Mouse (Mus musculus): ENCODE results near the gene Gcm1.

The Gcm1 gene

DNA sequence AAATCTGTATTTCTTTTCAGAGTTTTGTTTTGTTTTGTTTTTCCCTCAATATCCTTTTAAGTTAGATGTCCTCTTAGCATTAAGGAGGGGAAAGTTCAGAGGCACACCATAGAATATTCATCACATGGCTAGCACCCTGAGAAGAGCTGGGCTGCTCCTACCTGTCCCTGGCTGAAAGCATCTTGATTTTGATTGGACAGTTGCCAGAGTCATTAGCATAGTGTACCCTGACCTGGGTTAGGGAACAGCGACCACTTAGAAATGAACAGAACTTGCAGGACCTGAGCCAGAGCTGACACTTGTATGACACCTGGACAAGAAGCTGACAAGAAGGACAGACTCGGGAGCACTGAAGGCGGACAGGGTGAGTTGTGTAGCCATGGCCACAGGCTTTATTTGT lies at the start of gene Gcm1:
Gene Gcm1 (plus strand): TSS at position 248 of the 400 bp plus-strand sequence.
- in situ Hi-C loops (cut with MboI; ENCODE audit: low pct_unique_long_range_greater_than_20kb in 1 of 2, low sequenced_read_pairs in 2 of 2, unreplicated experiment in 1 of 2) = no loop called here

DNA sequence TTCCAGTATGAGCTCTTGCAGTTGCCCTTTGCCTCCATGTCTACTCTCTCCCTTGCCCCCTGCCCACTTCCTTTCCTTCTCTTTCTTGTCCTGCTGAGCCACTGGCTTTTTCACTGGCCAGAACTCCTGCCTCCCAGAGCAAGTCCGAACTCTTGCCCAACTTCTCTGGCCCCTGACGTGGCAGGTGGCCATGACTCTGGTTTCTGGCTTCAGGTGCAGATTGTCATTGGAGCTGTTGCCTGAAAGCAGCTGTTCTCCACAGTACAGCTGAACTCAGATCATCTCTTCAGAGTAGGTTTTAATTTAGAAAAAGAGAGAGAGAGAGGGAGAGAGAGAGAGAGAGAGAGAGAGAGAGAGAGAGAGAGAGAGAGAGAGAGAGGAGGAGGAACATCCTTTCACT lies 48.4 kb upstream of the Gcm1 start:
- in situ Hi-C loops (cut with MboI; ENCODE audit: low pct_unique_long_range_greater_than_20kb in 1 of 2, low sequenced_read_pairs in 2 of 2, unreplicated experiment in 1 of 2) = loop anchor here in 1 of 2 experiments (25.0 kb wide), 1 partner anchor 391 kb away; no protein-coding TSS in a partner anchor

GRCm38 (mm10) chr9:78005481-78005880 lies 46.2 kb upstream of the Gcm1 start:
- in situ Hi-C loops (cut with MboI; ENCODE audit: low pct_unique_long_range_greater_than_20kb in 1 of 2, low sequenced_read_pairs in 2 of 2, unreplicated experiment in 1 of 2) = loop anchor here in 1 of 2 experiments (25.0 kb wide), 1 partner anchor 393 kb away; no protein-coding TSS in a partner anchor

DNA sequence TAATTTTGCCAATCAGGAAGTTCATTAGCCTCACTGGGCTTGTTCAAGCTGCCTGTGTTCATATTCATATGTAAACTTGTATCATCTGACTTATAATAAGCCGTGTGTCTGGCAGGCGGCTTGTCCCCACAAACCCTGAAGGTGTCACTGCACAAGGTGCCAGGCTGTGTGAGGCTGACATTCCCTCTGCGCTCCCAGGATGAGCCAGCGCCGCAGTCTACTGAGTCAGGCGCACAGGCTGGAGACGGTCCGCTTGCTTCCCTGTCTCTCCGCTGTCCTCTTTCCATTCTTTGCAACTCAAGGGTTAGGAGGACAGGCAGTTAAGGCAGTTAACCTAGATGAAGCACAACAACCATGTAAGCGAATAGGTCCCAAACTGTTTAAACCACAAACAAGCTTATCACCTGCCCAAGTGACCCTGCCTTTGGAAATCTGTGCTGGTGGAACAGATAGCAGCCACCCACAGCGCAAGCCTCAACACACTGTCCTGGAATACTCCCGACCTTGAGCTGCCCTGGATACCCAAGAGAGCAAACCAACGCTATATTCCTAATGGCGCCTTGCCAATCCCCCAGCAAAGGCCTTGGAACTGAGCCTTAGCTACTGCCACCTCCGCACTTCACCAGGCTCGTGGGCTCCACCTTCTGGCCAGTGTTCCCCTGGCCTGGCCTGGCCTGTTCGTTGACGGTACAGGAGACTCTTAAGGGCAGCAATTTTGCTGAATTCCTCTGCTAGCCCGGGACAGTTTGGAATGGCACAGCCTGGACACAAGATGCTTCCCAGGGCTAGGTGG lies 45.3 kb upstream of the Gcm1 start:
- in situ Hi-C loops (cut with MboI; ENCODE audit: low pct_unique_long_range_greater_than_20kb in 1 of 2, low sequenced_read_pairs in 2 of 2, unreplicated experiment in 1 of 2) = loop anchor here in 1 of 2 experiments (25.0 kb wide), 1 partner anchor 394 kb away; no protein-coding TSS in a partner anchor

GRCm38 (mm10) chr9:78009382-78009781 lies 42.3 kb upstream of the Gcm1 start:
- in situ Hi-C loops (cut with MboI; ENCODE audit: low pct_unique_long_range_greater_than_20kb in 1 of 2, low sequenced_read_pairs in 2 of 2, unreplicated experiment in 1 of 2) = loop anchor here in 1 of 2 experiments (25.0 kb wide), 1 partner anchor 397 kb away; no protein-coding TSS in a partner anchor

GRCm38 (mm10) chr9:78010187-78010586 lies 41.5 kb upstream of the Gcm1 start:
- in situ Hi-C loops (cut with MboI; ENCODE audit: low pct_unique_long_range_greater_than_20kb in 1 of 2, low sequenced_read_pairs in 2 of 2, unreplicated experiment in 1 of 2) = loop anchor here in 1 of 2 experiments (5.0 to 25.0 kb wide), 2 partner anchors 193 to 398 kb away; no protein-coding TSS in a partner anchor

- in situ Hi-C loops (cut with MboI; ENCODE audit: low pct_unique_long_range_greater_than_20kb in 1 of 2, low sequenced_read_pairs in 2 of 2, unreplicated experiment in 1 of 2) = loop anchor here in 1 of 2 experiments (5.0 to 25.0 kb wide), 2 partner anchors 193 to 398 kb away; no protein-coding TSS in a partner anchor
Measured at GRCm38 (mm10) chr9:78010707-78011106, 41.0 kb upstream of the Gcm1 start.

DNA sequence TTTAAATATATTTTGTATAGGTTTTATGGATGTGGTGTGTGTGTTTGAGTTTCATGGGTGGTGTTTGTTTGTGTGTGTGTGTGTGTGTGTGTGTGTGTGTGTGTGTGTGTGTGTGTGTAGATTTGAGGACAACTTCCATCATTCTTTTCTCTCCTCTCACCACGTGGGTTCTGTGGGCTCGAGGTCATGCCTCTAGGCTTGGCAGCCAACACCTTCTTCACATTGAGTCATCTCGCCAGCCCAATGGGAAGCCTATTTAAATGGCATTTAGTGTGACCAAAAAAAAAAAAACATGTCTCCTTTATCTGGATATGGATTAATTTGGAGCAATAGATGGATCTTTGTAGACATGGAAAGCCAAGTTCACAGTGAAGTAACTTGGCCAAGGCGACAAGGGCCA lies 39.7 kb upstream of the Gcm1 start:
- in situ Hi-C loops (cut with MboI; ENCODE audit: low pct_unique_long_range_greater_than_20kb in 1 of 2, low sequenced_read_pairs in 2 of 2, unreplicated experiment in 1 of 2) = loop anchor here in 1 of 2 experiments (5.0 to 25.0 kb wide), 2 partner anchors 195 to 400 kb away; no protein-coding TSS in a partner anchor

- in situ Hi-C loops (cut with MboI; ENCODE audit: low pct_unique_long_range_greater_than_20kb in 1 of 2, low sequenced_read_pairs in 2 of 2, unreplicated experiment in 1 of 2) = loop anchor here in 1 of 2 experiments (5.0 to 25.0 kb wide), 2 partner anchors 195 to 400 kb away; no protein-coding TSS in a partner anchor
Measured at GRCm38 (mm10) chr9:78012681-78013080, 39.0 kb upstream of the Gcm1 start.

DNA sequence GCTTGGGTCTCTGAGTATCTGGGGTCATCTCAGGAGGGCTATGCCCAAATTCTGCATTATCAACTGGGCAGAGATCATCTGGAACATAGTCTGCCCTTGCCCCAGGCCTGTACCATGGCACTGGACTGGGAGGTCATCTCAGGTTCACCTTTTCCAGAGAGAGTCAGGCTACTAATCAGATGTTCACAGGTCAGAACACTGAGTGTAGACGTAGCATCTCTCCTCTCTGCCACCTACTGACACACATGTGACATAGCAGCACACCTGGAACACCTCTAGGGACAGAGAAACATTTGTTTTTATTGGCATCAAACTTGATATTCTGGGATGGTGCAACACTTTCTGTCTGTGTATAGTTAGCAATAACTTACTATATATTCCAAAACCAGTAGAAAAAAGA lies 37.9 kb upstream of the Gcm1 start:
- in situ Hi-C loops (cut with MboI; ENCODE audit: low pct_unique_long_range_greater_than_20kb in 1 of 2, low sequenced_read_pairs in 2 of 2, unreplicated experiment in 1 of 2) = loop anchor here in 1 of 2 experiments (5.0 to 25.0 kb wide), 2 partner anchors 197 to 402 kb away; no protein-coding TSS in a partner anchor

DNA sequence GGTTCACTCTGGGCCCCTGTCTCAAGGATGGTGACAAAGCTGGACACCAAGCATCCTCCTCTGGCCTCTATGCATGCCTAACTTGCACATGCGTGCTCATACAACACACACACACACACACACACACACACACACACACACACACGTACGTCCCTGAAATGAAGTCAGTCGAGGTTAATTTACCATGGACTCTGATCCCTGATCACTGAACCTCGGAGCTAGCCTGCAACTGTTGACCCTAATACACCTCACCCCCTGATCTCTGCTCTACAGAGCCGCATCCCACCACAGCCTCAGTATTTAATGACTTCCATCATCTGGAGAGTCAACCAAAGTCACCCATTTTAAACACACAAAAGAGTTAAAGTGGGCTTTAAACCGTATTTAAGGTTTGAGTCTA lies 35.9 kb upstream of the Gcm1 start:
- in situ Hi-C loops (cut with MboI; ENCODE audit: low pct_unique_long_range_greater_than_20kb in 1 of 2, low sequenced_read_pairs in 2 of 2, unreplicated experiment in 1 of 2) = loop anchor here in 1 of 2 experiments (25.0 kb wide), 1 partner anchor 404 kb away; no protein-coding TSS in a partner anchor

DNA sequence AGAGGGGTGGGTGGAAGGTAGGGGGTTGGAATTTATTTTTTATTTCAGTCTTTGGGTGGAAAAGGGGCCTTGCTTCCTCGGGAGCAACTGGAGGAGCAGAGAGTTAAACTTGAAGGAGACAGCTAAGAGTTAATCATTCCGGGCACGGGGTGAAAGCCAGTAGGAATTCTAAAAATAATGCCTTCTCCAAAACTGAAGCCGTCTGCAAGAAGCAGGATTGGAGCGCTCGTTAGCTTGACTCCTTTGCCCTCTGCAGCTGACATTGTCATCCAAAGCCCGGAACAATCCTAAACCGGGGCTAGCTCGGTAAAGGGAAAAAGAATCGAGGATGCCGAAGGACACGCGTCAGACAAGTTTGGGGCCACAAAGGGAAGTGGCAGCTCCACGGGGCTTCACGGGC lies 35.4 kb upstream of the Gcm1 start:
- in situ Hi-C loops (cut with MboI; ENCODE audit: low pct_unique_long_range_greater_than_20kb in 1 of 2, low sequenced_read_pairs in 2 of 2, unreplicated experiment in 1 of 2) = loop anchor here in 1 of 2 experiments (25.0 kb wide), 1 partner anchor 404 kb away; no protein-coding TSS in a partner anchor

- in situ Hi-C loops (cut with MboI; ENCODE audit: low pct_unique_long_range_greater_than_20kb in 1 of 2, low sequenced_read_pairs in 2 of 2, unreplicated experiment in 1 of 2) = loop anchor here in 1 of 2 experiments (25.0 kb wide), 1 partner anchor 409 kb away; no protein-coding TSS in a partner anchor
Measured at GRCm38 (mm10) chr9:78021256-78021655, 30.5 kb upstream of the Gcm1 start.

DNA sequence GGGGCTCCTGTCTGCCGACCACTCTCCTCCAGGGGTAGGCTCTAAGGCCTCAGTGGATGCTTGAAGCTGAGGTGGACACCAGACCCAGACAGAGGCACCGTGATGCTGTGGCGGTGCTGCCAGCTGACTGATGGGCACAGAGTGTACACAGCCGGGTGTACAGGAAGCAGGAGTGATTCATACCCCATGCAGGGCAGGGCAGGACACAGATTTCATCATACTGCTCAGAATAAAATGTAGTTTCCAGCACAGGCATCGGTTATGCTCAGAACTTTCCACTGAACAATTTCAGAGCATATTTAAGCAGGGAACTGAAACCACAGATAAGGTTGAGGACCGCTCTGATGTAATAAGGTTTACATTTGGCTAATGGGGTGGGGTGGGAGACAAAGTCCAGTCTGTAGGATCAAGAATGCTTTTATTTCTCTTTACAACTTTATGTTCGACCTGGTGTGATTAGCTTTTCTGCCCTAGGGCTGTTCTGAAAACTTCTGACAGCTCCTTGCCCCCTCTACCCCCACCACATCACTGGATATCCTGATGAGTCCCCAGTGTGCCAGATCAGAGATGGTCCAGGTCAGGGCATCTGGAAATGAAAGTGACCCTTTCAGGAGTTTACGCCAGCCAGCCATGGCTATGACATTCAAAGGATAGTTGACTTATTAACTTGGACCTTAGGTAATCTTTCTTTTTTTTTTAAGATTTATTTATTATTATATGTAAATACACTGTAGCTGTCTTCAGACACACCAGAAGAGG lies 29.4 kb upstream of the Gcm1 start:
- in situ Hi-C loops (cut with MboI; ENCODE audit: low pct_unique_long_range_greater_than_20kb in 1 of 2, low sequenced_read_pairs in 2 of 2, unreplicated experiment in 1 of 2) = loop anchor here in 1 of 2 experiments (25.0 kb wide), 1 partner anchor 410 kb away; no protein-coding TSS in a partner anchor

GRCm38 (mm10) chr9:78024823-78025222 lies 26.9 kb upstream of the Gcm1 start:
- in situ Hi-C loops (cut with MboI; ENCODE audit: low pct_unique_long_range_greater_than_20kb in 1 of 2, low sequenced_read_pairs in 2 of 2, unreplicated experiment in 1 of 2) = loop anchor here (5.0 to 25.0 kb wide), 2 partner anchors 203 to 413 kb away; no protein-coding TSS in a partner anchor

GRCm38 (mm10) chr9:78027099-78027498 lies 24.6 kb upstream of the Gcm1 start:
- in situ Hi-C loops (cut with MboI; ENCODE audit: low pct_unique_long_range_greater_than_20kb in 1 of 2, low sequenced_read_pairs in 2 of 2, unreplicated experiment in 1 of 2) = loop anchor here in 1 of 2 experiments (5.0 kb wide), 1 partner anchor 205 kb away; no protein-coding TSS in a partner anchor

DNA sequence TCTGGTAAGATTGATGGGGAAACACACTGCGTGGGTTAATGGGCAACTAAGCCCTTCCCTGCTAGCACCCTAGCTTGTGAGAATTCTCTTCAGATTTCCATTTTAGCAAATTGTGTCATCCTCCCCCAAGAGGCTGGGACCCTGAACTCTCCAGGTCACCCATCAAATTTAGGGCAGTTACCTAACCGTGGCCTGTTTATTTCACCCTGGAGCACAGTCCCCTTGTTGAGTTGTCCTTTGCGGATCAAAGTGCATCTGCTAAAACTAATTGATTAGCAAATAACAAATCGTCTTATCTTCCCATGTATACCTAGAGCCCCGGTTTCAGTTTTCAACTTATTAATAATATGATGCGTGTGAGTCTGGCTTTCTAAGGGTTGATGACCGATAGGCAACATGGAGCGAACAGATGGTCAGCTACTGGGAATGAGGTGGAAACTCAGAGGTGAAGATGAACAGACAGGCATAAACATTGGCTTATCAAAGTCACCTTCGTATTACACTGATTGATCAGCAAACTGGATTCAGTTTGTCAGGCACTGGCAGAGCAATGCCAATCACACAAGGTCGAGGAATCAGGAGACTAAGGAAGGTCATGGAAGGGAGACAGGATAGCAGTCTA lies 20.8 kb upstream of the Gcm1 start:
- in situ Hi-C loops (cut with MboI; ENCODE audit: low pct_unique_long_range_greater_than_20kb in 1 of 2, low sequenced_read_pairs in 2 of 2, unreplicated experiment in 1 of 2) = loop anchor here in 1 of 2 experiments (5.0 kb wide), 1 partner anchor 46 kb away; no protein-coding TSS in a partner anchor

DNA sequence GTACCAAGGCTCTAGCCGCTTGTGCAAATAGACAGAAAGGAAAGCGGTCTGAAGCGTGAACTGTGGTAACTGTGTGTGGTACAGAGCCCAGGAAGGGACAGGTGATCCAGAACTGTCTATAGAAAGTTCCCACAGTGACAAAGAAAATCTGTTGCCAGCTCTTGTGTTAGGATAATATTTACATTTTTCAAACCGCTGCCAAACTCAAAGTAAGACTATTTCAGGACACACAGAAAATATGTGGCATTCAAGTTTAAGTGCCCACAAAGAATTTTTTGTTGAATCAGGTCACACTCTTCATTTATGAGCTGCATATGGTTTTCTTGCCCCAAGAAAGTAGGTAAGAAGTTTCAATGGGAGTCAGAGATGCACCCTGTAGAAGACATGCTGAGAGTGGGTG lies 18.8 kb upstream of the Gcm1 start:
- in situ Hi-C loops (cut with MboI; ENCODE audit: low pct_unique_long_range_greater_than_20kb in 1 of 2, low sequenced_read_pairs in 2 of 2, unreplicated experiment in 1 of 2) = loop anchor here in 1 of 2 experiments (5.0 kb wide), 1 partner anchor 44 kb away; no protein-coding TSS in a partner anchor
